Mouse (Mus musculus) spleen, adult 2 months (tissue): ENCODE measurements at regions not wholly inside any gene's neighbourhood (a gene's known extent, or its start where the extent isn't known, plus 50 kb on each side); places are given as distances from the start of the nearest gene placed in this dataset.

ENCODE experiments used
- CTCF ChIP-seq: fragments of 200-500 bp; IDR thresholded peaks from 2 replicates; pipeline ENCODE4 v1.5.1; 2011; ENCODE audit warnings: mild to moderate bottlenecking, inconsistent platforms; ENCODE audit not compliant: insufficient read depth, insufficient read length, insufficient replicate concordance; ENCODE audit errors: extremely low read depth
- POLR2A ChIP-seq: fragments of 200-500 bp; IDR thresholded peaks from 2 replicates; pipeline ENCODE4 v1.6.1; 2011; ENCODE audit warnings: low read depth, low read length, inconsistent platforms

- TF ChIP-seq CTCF (no peak), POLR2A (no peak)
These were observed 115.0 kb downstream of the Tle3 start for GRCm38 (mm10) chr9:61487146-61487545.
